Mouse (Mus musculus): ENCODE measurements around the gene Tspear. TPM values are rescaled to one million over a fixed set of nuclear protein-coding genes. Genes with fewer than 3 reads are reported as not detected.

Tspear gene
- not detected for polyA plus RNA-seq (2012; fragmentation: generic; extraction: Trizol)

GRCm38 (mm10) chr10:77685895-77686664 lies at the start of gene Tspear:
Tspear (plus strand) TSS chr10:77686569.

GRCm38 (mm10) chr10:77690356-77690807 lies 4.0 kb downstream of the Tspear start, which contains the start of gene Gm19402:
Gm19402 (minus strand) TSS chr10:77690757.

DNA sequence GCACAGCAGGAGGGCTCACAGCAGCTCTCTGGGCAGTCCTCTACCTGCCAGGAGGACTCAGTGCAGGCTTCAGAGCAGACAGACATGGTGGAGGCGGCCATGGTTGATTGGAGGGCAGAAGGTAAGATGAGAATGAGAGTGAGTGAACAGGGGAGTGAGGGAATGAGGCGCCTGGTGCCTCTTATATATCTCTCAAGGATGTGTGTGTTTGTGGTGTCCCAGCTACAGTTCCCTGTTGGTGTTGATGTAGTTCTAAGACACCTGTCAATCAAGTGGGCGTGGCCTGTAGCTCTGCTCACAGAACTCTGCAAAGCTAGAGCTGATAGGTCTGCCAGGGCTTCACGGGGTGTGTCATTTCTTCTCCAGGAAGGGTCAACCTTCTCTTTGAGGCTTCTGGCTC lies 10.8 kb downstream of the Tspear start, which contains the start of gene Gm9508:
Gene Gm9508, minus strand, starts transcription at position 101 of the 400 bp plus-strand sequence.

DNA sequence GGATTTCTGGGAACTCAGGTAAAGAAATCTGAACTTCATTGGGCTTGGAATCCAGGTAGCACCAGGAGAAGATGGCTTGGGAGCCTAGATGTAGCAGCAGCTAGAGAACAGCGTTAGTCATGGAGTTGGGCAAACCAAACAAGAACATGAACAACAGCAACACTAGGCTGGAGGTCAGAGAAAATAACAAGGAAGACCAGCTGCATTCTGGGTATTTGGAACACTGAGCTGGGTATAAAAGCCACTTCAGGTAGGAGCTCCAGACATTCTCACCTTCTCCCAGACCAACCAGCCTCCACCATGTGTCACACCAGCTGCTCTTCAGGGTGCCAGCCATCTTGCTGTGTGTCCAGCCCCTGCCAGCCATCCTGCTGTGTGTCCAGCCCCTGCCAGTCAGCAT lies 20.0 kb downstream of the Tspear start, which contains the start of gene Gm10272:
Gene Gm10272, plus strand, starts transcription at position 301 of the 400 bp plus-strand sequence.

DNA sequence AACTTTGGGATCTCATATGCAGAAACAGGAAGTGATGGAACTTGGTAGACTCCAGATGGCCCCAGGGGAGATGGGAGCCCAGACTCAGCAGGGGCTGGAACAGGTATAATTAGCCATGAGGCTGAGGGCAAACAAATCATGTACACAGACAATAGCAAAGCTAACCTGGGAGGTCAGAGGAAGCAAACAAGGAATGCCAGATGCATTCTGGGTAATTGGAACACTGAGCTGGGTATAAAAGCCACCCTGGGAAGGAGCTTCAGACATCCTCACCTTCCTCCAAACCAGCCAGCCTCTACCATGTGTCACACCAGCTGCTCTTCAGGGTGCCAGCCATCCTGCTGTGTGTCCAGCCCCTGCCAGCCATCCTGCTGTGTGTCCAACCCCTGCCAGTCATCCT lies 24.8 kb downstream of the Tspear start, which contains the start of gene Gm10024:
Gene Gm10024, plus strand, starts transcription at position 301 of the 400 bp plus-strand sequence.

DNA sequence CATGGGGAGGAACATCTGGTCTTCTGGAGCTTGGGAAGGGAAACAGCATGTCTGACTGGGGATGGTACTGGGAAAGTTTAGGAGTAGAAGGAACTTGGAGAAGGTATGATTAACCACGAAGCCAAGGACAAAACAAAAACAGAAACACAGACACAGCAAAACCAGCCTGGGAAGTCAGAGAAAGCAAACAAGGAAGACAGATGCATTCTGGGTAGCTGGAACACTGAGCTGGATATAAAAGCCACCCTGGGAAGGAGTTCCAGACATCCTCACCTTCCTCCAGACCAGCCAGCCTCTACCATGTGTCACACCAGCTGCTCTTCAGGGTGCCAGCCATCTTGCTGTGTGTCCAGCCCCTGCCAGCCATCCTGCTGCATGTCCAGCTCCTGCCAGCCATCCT lies 29.1 kb downstream of the Tspear start, which contains the start of gene Gm10142:
Gene Gm10142, plus strand, starts transcription at position 301 of the 400 bp plus-strand sequence.

GRCm38 (mm10) chr10:77720299-77720698 lies 33.9 kb downstream of the Tspear start, which contains the start of gene Krtap12-1:
Krtap12-1 (plus strand) TSS chr10:77720599.

GRCm38 (mm10) chr10:77726186-77726585 lies 39.8 kb downstream of the Tspear start, which contains the start of gene Gm10100:
Gm10100 (plus strand) TSS chr10:77726486.

GRCm38 (mm10) chr10:77741924-77742688 lies 55.7 kb downstream of the Tspear start, which contains the start of gene Gm18596:
Gm18596 (minus strand) TSS chr10:77742638.

GRCm38 (mm10) chr10:77751254-77751653 lies 64.9 kb downstream of the Tspear start, which contains the start of gene Gm9736:
Gm9736 (minus strand) TSS chr10:77751354.

GRCm38 (mm10) chr10:77759582-77759981 lies 73.2 kb downstream of the Tspear start, which contains the start of gene Gm3233:
Gm3233 (minus strand) TSS chr10:77759682.

DNA sequence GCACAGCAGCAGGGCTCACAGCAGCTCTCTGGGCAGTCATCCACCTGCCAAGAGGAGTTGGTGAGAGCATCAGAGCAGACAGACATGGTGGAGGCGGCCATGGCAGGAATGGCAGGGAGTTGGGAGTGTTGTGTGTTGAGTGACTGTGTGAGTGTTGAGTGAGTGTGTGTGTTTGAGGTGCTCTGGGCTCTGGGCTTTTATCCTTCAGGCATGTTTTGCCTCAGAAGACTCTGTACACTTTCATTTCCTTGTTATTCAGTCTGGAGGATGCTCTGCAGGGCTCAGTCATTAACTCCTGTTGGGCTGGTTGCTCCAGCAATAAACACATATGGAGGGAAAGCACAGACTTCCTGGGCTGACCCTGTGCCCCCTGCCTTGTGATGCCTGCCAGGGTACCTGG lies 84.9 kb downstream of the Tspear start, which contains the start of gene Gm3238:
Gene Gm3238, minus strand, starts transcription at position 101 of the 400 bp plus-strand sequence.

GRCm38 (mm10) chr10:77776844-77777243 lies 90.5 kb downstream of the Tspear start, which contains the start of gene Gm7138:
Gm7138 (minus strand) TSS chr10:77776944.

DNA sequence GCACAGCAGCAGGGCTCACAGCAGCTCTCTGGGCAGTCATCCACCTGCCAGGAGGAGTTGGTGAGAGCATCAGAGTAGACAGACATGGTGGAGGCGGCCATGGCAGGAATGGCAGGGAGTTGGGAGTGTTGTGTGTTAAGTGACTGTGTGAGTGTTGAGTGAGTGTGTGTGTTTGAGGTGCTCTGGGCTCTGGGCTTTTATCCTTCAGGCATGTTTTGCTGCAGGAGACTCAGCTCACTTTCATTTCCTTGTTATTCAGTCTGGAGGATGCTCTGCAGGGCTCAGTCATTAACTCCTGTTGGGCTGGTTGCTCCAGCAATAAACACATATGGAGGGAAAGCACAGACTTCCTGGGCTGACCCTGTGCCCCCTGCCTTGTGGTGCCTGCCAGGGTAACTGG lies 96.1 kb downstream of the Tspear start, which contains the start of gene Gm3250:
Gene Gm3250, minus strand, starts transcription at position 101 of the 400 bp plus-strand sequence.

DNA sequence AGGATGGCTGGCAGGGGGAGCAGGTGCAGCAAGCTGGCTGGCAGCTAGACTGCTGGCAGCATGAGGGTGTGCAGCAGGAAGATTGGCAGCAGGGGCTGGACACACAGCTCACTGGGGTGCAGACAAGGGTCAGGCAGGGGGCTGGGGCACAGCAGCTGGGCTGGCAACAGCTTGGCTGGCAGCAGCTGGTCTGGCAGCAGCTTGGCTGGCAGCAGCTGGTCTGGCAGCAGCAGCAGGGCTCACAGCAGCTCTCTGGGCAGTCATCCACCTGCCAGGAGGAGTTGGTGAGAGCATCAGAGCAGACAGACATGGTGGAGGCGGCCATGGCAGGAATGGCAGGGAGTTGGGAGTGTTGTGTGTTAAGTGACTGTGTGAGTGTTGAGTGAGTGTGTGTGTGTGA lies 101.5 kb downstream of the Tspear start, which contains the start of gene Gm7137:
Gene Gm7137, minus strand, starts transcription at position 325 of the 400 bp plus-strand sequence.

GRCm38 (mm10) chr10:77794976-77795375 lies 108.6 kb downstream of the Tspear start, which contains the start of gene Gm9639:
Gm9639 (minus strand) TSS chr10:77795076.

GRCm38 (mm10) chr10:77798921-77799508 lies 112.6 kb downstream of the Tspear start, which contains the start of gene Gm19668:
Gm19668 (minus strand) TSS chr10:77799133.

DNA sequence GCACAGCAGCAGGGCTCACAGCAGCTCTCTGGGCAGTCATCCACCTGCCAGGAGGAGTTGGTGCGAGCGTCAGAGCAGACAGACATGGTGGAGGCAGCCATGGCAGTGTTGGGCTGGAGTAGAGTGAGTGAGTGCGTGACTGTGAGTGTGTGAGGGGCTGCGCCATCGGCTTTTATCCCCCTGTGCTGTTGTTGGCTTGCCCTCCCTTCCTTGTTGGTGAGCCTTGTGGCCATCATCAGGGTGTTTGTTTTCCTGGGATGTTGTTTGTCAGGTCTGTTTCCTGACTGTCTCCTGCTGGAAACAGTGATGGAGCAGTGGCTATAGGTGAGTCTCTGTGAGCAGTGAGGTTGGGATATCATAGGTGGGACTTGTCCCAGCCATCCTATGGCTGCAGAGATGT lies 125.4 kb downstream of the Tspear start, which contains the start of gene Gm9507:
Gene Gm9507, minus strand, starts transcription at position 101 of the 400 bp plus-strand sequence.

GRCm38 (mm10) chr10:77814382-77814781 lies 128.0 kb downstream of the Tspear start, which contains the start of gene Gm2696:
Gm2696 (plus strand) TSS chr10:77814682.

DNA sequence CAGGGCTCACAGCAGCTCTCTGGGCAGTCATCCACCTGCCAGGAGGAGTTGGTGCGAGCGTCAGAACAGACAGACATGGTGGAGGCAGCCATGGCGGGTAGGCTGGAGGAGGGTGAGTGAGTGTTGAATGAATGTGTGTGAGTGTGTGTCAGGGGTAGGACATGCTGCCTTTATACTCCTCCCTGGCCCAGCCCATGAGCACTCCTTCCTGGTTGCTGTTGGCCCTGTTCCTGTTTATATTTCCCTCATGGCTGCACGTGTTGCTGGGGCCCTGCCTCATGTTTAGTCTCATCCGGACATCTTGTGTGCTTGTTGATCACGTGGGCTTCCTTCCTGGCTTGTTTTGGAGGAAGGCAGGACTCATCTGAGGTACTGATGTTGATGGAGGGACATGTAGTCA lies 140.6 kb downstream of the Tspear start, which contains the start of gene Krtap10-4:
Gene Krtap10-4, minus strand, starts transcription at position 145 of the 400 bp plus-strand sequence.

GRCm38 (mm10) chr10:77835647-77836046 lies 149.3 kb downstream of the Tspear start, which contains the start of gene Krtap10-10:
Krtap10-10 (plus strand) TSS chr10:77835947.

GRCm38 (mm10) chr10:77846503-77846902 lies 160.1 kb downstream of the Tspear start, which contains the start of gene Gm36176:
Gm36176 (plus strand) TSS chr10:77846803.

Data from C3H10T1/2 (cell line).